Mouse (Mus musculus) liver, adult 2 months (tissue): Measurements from ENCODE around the gene Flt1. TPM values are rescaled to one million over a fixed set of nuclear protein-coding genes. Genes with fewer than 3 reads are reported as not detected.

ENCODE experiments used
- DNase-seq: peaks from one replicate; pipeline ENCODE4 v3.0.0-alpha.2; 2011; ENCODE audit warnings: low read depth, low spot score; ENCODE audit errors: extremely low read depth
- H3K27ac ChIP-seq: fragments of 200-500 bp; replicated peaks from 2 replicates; pipeline ENCODE4 v1.5.1; 2012; ENCODE audit warnings: low read depth, mild to moderate bottlenecking, control low read depth, inconsistent platforms, low read length; ENCODE audit not compliant: insufficient read depth
- H3K27me3 ChIP-seq: fragments of 200-500 bp; 2 replicates; pipeline ENCODE4 v1.6.1; 2012; ENCODE audit warnings: mild to moderate bottlenecking, moderate library complexity, low read length, inconsistent platforms; ENCODE audit not compliant: control insufficient read depth, insufficient read depth
- H3K36me3 ChIP-seq: fragments of 200-500 bp; 2 replicates; pipeline ENCODE4 v1.6.1; 2012; ENCODE audit warnings: low read length, inconsistent platforms; ENCODE audit not compliant: control insufficient read depth, insufficient read depth
- H3K4me1 ChIP-seq: fragments of 200-500 bp; 2 replicates; pipeline ENCODE4 v1.6.1; 2011; ENCODE audit warnings: low read length; ENCODE audit not compliant: control insufficient read depth, insufficient read depth
- H3K4me3 ChIP-seq: fragments of 200-500 bp; 2 replicates; pipeline ENCODE4 v1.5.1; 2011; ENCODE audit warnings: low read depth, mild to moderate bottlenecking, control low read depth, low read length, moderate library complexity; ENCODE audit not compliant: insufficient read depth
- H3K79me2 ChIP-seq: fragments of 200-500 bp; 2 replicates; pipeline ENCODE4 v1.6.1; 2012; ENCODE audit warnings: inconsistent platforms, mild to moderate bottlenecking, low read length, moderate library complexity; ENCODE audit not compliant: control insufficient read depth, insufficient read depth
- H3K9ac ChIP-seq: fragments of 200-500 bp; 2 replicates; pipeline ENCODE4 v1.6.1; 2012; ENCODE audit warnings: low read depth, mild to moderate bottlenecking, control low read depth, inconsistent platforms, low read length
- CTCF ChIP-seq: fragments of 200-500 bp; IDR thresholded peaks from 2 replicates; pipeline ENCODE4 v1.5.1; 2011; ENCODE audit warnings: low read depth, low read length, control low read depth
- POLR2A ChIP-seq: fragments of 200-500 bp; IDR thresholded peaks from 2 replicates; pipeline ENCODE4 v1.6.1; 2011; ENCODE audit warnings: low read length, control low read depth; ENCODE audit not compliant: insufficient read depth; ENCODE audit errors: extremely low read depth
- WGBS: fragments of 180-500 bp; shearing (Covaris S2); methylation state at CpG from one replicate; pipeline ENCODE4 v1.1.7; 2018; 5-methylcytosine and 5-hydroxymethylcytosine counted together
- polyA plus RNA-seq: library from polyadenylated mRNA; depleted of rRNA; stranded (reverse); fragments of >200 nt; gene quantifications from 2 replicates; pipeline ENCODE4 v1.2.3, GENCODE M21; 2012
- total RNA-seq: library from RNA; depleted of rRNA; stranded (reverse); fragments of >200 nt; gene quantifications from 2 replicates; pipeline ENCODE4 v1.2.3, GENCODE M21; 2014

Flt1 gene
- total and polyA plus RNA-seq, 2 experiments, result 1.3 to 4.8 TPM

DNA sequence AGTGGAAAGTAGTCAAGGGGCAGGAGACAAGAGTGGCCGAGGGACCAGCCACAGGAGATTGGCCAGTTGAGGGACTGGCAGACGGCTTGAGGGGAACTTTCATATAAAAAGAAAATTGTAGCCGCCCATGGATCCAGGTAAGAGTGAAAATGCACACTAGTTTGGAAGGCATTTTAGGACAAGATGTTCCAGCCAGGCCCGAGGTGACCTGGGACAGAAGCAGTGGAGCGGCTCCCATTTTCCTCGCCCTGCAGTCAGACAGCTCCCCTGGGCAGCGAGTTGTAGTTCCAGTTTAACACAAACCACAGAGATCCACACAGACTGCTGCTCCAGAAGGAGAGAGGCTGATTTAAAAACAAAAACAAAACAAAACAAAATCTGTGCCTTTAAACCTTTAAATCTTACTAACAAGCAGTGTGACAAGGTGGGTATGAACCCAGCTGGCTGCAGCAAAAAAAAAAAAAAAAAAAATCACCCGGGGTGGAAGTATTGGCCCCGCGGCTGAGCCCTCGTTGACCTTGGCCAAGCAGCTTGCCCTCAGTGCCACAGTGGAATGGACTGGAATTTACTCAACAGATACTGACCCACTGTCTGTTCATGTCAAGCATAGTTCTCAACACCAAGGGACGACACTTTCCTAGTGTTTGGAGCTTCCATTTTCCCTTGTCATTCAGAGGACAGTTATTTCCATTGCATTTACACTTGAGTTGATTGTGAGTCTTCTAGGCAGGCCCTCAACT, 176.6 kb downstream of the Flt1 start:
- H3K9ac ChIP-seq, result no peak overlapping the region
- peak overlapping the region; percentile 62 for H3K27ac ChIP-seq
- TF ChIP-seq CTCF (no peak), POLR2A (no peak)
- DNase-seq, result peak; percentile 78
- 38% methylated on average over 12 of the region's 12 CpGs for WGBS
- H3K36me3 ChIP-seq, result peaks cover 14% of the 10 kb centered on the region
- no peak overlapping the region for H3K4me3 ChIP-seq
- H3K4me1 ChIP-seq, result peaks cover 11% of the 10 kb centered on the region
- no peaks in the 10 kb centered on the region for H3K79me2 ChIP-seq
- H3K27me3 ChIP-seq, result no peaks in the 10 kb centered on the region

DNA sequence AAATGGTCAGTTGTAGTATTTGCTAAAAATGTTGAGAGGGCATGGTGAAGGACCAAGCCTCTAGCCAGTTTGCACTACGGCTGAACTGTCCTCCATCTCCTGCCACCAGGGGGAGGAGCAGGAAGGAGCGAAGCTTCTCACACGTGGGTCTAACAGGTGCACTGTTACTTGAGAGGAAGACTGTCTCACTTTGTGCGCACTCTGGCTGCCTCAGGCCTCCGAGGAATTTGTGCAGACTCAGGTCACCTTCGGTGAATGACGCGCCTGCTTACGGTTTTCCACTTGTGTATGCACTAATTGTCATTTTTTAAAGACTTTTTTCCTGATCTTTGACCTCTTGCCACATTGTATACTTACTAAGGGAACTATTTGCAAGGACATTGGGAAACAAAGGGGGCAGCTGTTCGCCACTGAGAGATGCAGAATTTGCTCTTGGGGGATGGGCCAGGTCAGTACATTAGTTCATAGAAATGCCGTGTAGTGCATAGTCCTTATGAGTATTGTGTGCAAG, 180.0 kb downstream of the Flt1 start:
- no peak for TF ChIP-seq POLR2A
- peak; percentile 87 for TF ChIP-seq CTCF
- Histone ChIP-seq H3K27me3 (no peaks in the 10 kb centered on the region), H3K4me3 (no peak overlapping the region), H3K79me2 (no peaks in the 10 kb centered on the region), H3K4me1 (peaks cover 11% of the 10 kb centered on the region), H3K9ac (peak overlapping the region; percentile 8; the same call in 1 of the 2 replicates), H3K27ac (peak overlapping the region; percentile 65), H3K36me3 (peaks cover 21% of the 10 kb centered on the region)
- DNase-seq, result peak; percentile 95
- WGBS, result 18% methylated on average over 11 of the region's 11 CpGs

DNA sequence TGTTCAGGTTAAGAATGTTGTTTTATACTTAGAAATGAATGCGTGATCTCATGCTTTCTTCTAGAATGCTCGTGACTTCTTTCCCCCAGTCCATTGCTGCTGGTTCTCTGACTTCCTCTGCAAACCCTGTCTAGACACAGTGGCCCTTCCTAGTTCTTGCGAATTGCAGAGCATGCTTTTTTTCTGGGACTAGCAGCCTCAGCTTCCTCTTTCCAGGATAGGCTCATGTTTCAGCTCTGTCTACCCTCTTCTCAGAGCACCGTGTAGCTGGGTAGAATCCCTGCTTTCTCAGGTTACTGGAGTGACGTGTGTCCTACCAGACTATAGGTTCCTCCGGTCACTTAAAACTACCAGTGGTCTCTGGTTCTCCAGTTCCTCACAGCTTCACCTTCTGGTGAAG, 183.5 kb downstream of the Flt1 start:
- peaks cover 40% of the 10 kb centered on the region for H3K36me3 ChIP-seq
- no peaks in the 10 kb centered on the region for H3K27me3 ChIP-seq
- 73% methylated on average over 6 of the region's 6 CpGs for WGBS
- 0 out of 2 replicates have a peak overlapping the region, but pooled peaks have one; percentile 30 for H3K27ac ChIP-seq
- H3K4me1 ChIP-seq, result peaks cover 5% of the 10 kb centered on the region
- H3K79me2 ChIP-seq, result no peaks in the 10 kb centered on the region
- H3K4me3 ChIP-seq, result no peak overlapping the region
- no peak overlapping the region for H3K9ac ChIP-seq
- peak; percentile 52 for DNase-seq
- no peak for TF ChIP-seq POLR2A
- no peak for TF ChIP-seq CTCF

DNA sequence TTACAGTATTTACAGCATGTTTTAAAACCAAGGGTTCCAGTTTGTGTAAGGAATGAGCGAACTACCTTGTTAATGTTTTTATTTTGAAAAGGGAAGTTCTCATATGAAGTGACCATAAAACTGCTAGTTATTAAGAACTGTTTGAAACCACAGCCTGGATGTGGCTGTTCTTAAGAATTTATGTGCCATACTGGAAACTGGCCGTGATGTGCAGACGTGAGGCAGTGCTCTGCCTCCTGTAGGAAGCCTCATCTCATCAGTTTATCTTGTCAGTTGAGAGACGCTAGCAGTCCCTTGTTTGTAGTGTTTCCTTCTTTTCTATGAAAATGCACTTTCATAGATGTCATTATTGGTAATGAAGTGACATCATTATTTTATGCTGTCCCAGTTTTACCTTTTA, 186.0 kb downstream of the Flt1 start:
- Histone ChIP-seq H3K4me1 (peaks cover under 1% of the 10 kb centered on the region; the same call in 1 of the 2 replicates), H3K27ac (no peak overlapping the region), H3K27me3 (no peaks in the 10 kb centered on the region), H3K79me2 (no peaks in the 10 kb centered on the region), H3K4me3 (no peak overlapping the region), H3K9ac (no peak overlapping the region), H3K36me3 (peaks cover 46% of the 10 kb centered on the region)
- WGBS, result 95% methylated on average over 4 of the region's 4 CpGs
- DNase-seq, result no peak
- TF ChIP-seq CTCF (no peak), POLR2A (no peak)

DNA sequence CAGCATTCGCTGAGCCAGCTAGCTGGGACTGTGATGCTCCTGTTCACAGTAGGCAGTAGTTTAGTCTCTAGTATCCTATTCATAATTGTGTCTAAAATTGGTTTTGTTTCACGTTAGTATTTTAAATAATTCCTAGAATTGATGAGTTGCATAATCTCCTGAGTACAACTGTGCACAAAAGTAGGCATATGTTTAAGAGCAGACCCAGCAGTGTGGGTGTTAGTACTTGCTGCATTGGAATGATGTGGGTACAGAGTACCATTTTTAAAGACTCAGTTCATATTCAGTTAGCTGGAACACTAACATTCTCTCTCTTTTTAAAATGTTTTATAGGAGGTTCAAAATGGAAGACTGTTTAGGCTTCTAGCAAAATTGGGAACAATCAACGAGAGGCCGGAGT, 186.4 kb downstream of the Flt1 start:
- peaks cover 45% of the 10 kb centered on the region for H3K36me3 ChIP-seq
- 80% methylated on average over 4 of the region's 4 CpGs for WGBS
- DNase-seq, result no peak
- no peak for TF ChIP-seq CTCF
- no peak for TF ChIP-seq POLR2A
- H3K4me3 ChIP-seq, result no peak overlapping the region
- no peak overlapping the region for H3K9ac ChIP-seq
- no peaks in the 10 kb centered on the region for H3K79me2 ChIP-seq
- no peak overlapping the region for H3K27ac ChIP-seq
- no peaks in the 10 kb centered on the region for H3K27me3 ChIP-seq
- no peaks in the 10 kb centered on the region for H3K4me1 ChIP-seq

DNA sequence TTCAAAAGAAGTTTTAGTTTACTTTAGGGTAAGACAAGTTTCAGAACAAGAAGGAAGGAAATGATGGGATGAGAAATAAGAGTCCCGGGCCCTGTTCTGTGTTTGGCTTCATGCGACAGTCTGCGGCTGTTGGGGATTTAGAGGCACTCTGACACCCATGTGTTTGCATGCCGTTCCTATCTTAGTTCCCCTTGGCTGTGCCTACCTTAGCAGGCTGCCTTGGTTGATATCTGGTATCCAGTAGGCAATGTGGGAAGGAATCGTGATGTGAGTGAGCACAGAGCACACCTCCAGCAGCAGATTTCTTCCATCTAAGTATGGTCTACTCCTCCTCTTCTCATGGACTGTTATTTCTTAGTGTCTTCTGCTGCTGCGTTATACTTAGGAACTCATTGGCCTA, 193.8 kb downstream of the Flt1 start:
- TF ChIP-seq POLR2A, result no peak
- no peak for TF ChIP-seq CTCF
- WGBS, result 93% methylated on average over 6 of the region's 6 CpGs
- Histone ChIP-seq H3K4me1 (no peaks in the 10 kb centered on the region), H3K4me3 (no peak overlapping the region), H3K79me2 (no peaks in the 10 kb centered on the region), H3K36me3 (peaks cover 38% of the 10 kb centered on the region), H3K9ac (no peak overlapping the region), H3K27ac (no peak overlapping the region), H3K27me3 (no peaks in the 10 kb centered on the region)
- DNase-seq, result no peak
